Mouse (Mus musculus) thymus, adult 2 months (tissue): Measurements from ENCODE around the gene Kank2. TPM values are rescaled to one million over a fixed set of nuclear protein-coding genes. Genes with fewer than 3 reads are reported as not detected.

Experiments
- DNase-seq: peaks from one replicate; pipeline ENCODE4 v3.0.0; 2021
- H3K27ac ChIP-seq: fragments of 200-500 bp; 2 replicates; pipeline ENCODE4 v1.5.1; 2012; ENCODE audit warnings: low read length, control low read depth; ENCODE audit not compliant: control insufficient read depth, insufficient read depth
- H3K27me3 ChIP-seq: fragments of 200-500 bp; 2 replicates; pipeline ENCODE4 v1.6.1; 2012; ENCODE audit warnings: mild to moderate bottlenecking, low read length, moderate library complexity, mixed read lengths; ENCODE audit not compliant: control insufficient read depth, insufficient read depth
- H3K36me3 ChIP-seq: fragments of 200-500 bp; 2 replicates; pipeline ENCODE4 v1.6.1; 2012; ENCODE audit warnings: mild to moderate bottlenecking, low read length, moderate library complexity; ENCODE audit not compliant: control insufficient read depth, insufficient read depth
- H3K4me1 ChIP-seq: fragments of 200-500 bp; replicated peaks from 2 replicates; pipeline ENCODE4 v1.6.1; 2012; ENCODE audit warnings: low read length; ENCODE audit not compliant: control insufficient read depth, insufficient read depth
- H3K4me3 ChIP-seq: fragments of 200-500 bp; 2 replicates; pipeline ENCODE4 v1.5.1; 2012; ENCODE audit warnings: mild to moderate bottlenecking, low read length, control low read depth, moderate library complexity; ENCODE audit not compliant: control insufficient read depth, insufficient read depth
- CTCF ChIP-seq: fragments of 200-500 bp; IDR thresholded peaks from 2 replicates; pipeline ENCODE4 v1.5.1; 2012; ENCODE audit warnings: mild to moderate bottlenecking, control low read depth, low read length, moderate library complexity, borderline replicate concordance; ENCODE audit not compliant: control insufficient read depth, poor library complexity, insufficient read depth; ENCODE audit errors: extremely low read depth
- POLR2A ChIP-seq: fragments of 200-500 bp; IDR thresholded peaks from 2 replicates; pipeline ENCODE4 v1.6.1; 2012; ENCODE audit warnings: mild to moderate bottlenecking, low read length, control low read depth, moderate library complexity; ENCODE audit not compliant: control insufficient read depth, poor library complexity, insufficient read depth; ENCODE audit errors: extremely low read depth
- WGBS: fragments of 180-500 bp; shearing (Covaris S2); methylation state at CpG from one replicate; pipeline ENCODE4 v1.1.7; 2018; 5-methylcytosine and 5-hydroxymethylcytosine counted together
- polyA plus RNA-seq: library from polyadenylated mRNA; depleted of rRNA; stranded (reverse); fragments of >200 nt; gene quantifications from 2 replicates; pipeline ENCODE4 v1.2.3, GENCODE M21; 2012

Gene Kank2
- polyA plus RNA-seq, 1 experiment = 12.6 TPM

- no peak for DNase-seq
- H3K4me1 ChIP-seq = no peaks in the 10 kb centered on the region
- peaks cover 6% of the 10 kb centered on the region; the same call in 1 of the 2 replicates for H3K36me3 ChIP-seq
- no peak overlapping the region for H3K4me3 ChIP-seq
- WGBS = 96% methylated on average over 3 of the region's 3 CpGs
- no peaks in the 10 kb centered on the region for H3K27me3 ChIP-seq
- no peak overlapping the region for H3K27ac ChIP-seq
- TF ChIP-seq POLR2A = no peak
- no peak for TF ChIP-seq CTCF
These were observed 51.2 kb downstream of the Kank2 start for GRCm38 (mm10) chr9:21747238-21747774.

- no peaks in the 10 kb centered on the region; the same call in 1 of the 2 replicates for H3K36me3 ChIP-seq
- TF ChIP-seq CTCF = no peak
- TF ChIP-seq POLR2A = no peak
- H3K27me3 ChIP-seq = no peaks in the 10 kb centered on the region
- H3K4me1 ChIP-seq = no peaks in the 10 kb centered on the region
- H3K4me3 ChIP-seq = no peak overlapping the region
- WGBS = 97% methylated on average over 11 of the region's 11 CpGs
- no peak for DNase-seq
- H3K27ac ChIP-seq = no peak overlapping the region
These were observed 57.0 kb downstream of the Kank2 start for GRCm38 (mm10) chr9:21741514-21741913.

DNA sequence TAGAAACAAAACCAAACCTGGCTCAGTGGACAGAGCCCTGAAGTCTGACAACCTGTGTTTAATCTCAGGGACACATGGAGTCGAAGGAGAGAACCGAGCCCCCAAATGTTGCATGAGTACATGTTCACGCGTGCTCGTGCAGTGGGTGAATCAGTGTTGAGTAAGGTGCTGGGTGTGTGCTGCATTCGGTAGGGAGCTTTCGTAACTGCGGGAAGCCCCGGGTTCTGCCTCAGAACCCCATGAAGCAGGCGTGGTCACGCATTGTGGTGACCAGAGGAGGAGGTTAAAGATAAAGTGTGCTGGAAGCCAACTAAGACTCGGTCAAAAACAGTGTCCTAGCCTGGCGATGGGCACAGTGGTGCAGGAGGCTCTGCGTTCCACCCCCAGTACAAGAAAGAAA lies 58.1 kb downstream of the Kank2 start:
- WGBS = 96% methylated on average over 14 of the region's 14 CpGs
- no peak overlapping the region for H3K27ac ChIP-seq
- no peaks in the 10 kb centered on the region for H3K4me1 ChIP-seq
- no peaks in the 10 kb centered on the region; the same call in none of the 2 replicates for H3K36me3 ChIP-seq
- H3K4me3 ChIP-seq = no peak overlapping the region
- TF ChIP-seq POLR2A (no peak), CTCF (no peak)
- H3K27me3 ChIP-seq = no peaks in the 10 kb centered on the region
- DNase-seq = no peak

DNA sequence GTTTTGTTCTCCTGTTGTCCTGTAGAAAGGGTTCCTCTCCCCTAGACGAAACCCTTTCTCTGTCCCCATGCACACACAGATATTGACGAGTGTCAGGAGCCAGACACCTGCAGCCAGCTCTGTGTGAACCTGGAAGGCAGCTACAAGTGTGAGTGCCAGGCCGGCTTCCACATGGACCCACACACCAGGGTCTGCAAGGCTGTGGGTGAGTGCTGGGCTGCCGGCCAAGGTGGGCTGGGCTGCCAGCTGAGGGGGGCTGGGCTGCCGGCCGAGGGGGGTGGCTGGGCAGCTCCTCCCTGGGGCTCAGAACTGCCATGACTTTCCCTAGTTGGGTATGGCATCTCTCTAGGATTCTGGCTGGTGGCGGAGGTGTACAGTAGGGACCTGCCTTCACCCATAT lies 59.8 kb downstream of the Kank2 start:
- peaks cover 3% of the 10 kb centered on the region for H3K36me3 ChIP-seq
- no peak for DNase-seq
- H3K27ac ChIP-seq = no peak overlapping the region
- H3K27me3 ChIP-seq = no peaks in the 10 kb centered on the region
- no peaks in the 10 kb centered on the region for H3K4me1 ChIP-seq
- no peak overlapping the region for H3K4me3 ChIP-seq
- WGBS = 98% methylated on average over 7 of the region's 7 CpGs
- TF ChIP-seq CTCF (no peak), POLR2A (no peak)

DNA sequence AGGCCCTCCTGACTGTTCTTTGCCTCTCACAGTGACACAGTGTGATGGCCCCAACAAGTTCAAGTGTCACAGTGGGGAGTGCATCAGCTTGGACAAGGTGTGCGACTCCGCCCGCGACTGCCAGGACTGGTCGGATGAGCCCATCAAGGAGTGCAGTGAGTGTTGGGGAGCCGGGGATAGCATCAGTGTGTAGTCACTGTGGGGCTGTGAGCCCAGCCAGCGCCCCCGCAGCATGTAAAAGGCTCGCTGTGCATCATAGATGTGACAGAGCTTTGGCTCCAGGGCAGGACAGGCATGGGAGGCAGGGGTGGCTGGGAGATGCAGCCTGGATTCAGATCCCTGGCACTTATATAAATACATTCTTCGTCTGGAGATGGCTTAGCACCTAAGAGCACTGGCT lies 61.4 kb downstream of the Kank2 start:
- no peak for DNase-seq
- Histone ChIP-seq H3K4me1 (no peaks in the 10 kb centered on the region), H3K27ac (no peak overlapping the region), H3K36me3 (peaks cover 3% of the 10 kb centered on the region), H3K27me3 (no peaks in the 10 kb centered on the region), H3K4me3 (no peak overlapping the region)
- 96% methylated on average over 10 of the region's 10 CpGs for WGBS
- no peak for TF ChIP-seq POLR2A
- TF ChIP-seq CTCF = no peak

DNA sequence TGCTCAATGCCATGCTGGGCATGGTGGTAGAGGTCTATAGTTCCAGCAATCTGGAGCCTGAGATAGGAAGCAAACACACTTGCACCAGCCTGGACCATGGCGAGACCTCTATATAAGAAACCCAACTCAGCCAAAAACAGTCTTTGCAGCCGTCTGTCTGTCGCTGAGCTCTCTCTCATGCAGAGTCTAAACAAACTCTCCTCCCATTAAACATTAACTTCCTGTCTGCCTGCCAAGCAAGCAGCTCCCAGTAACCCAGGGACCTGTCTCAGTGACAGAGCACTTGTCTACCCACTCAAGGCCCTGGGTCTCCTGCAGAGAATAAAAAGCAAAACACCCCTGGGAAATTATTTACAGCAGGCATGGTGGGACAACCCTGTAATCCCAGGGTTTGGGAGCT lies 62.0 kb downstream of the Kank2 start:
- 89% methylated on average over 3 of the region's 3 CpGs for WGBS
- DNase-seq = no peak
- no peaks in the 10 kb centered on the region for H3K4me1 ChIP-seq

DNA sequence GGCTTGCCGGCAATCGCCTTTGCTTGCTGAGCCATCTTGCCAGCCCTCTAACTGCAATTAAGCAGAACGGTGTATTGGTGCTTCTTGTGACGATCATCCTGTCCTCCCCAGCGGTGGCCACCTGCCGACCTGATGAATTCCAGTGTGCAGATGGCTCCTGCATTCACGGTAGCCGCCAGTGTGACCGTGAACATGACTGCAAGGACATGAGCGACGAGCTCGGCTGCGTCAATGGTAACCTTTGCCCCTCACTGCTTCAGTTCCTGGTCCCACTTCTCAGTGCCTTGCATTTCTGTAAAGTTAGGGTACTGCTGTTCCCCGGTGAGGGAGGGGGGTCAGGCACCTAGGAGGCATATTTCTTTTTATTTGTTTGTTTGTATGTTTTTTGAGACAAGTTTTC lies 63.4 kb downstream of the Kank2 start:
- no peak for TF ChIP-seq CTCF
- TF ChIP-seq POLR2A = no peak
- Histone ChIP-seq H3K4me1 (no peaks in the 10 kb centered on the region), H3K27ac (no peak overlapping the region), H3K36me3 (peaks cover 3% of the 10 kb centered on the region), H3K4me3 (no peak overlapping the region), H3K27me3 (no peaks in the 10 kb centered on the region)
- 96% methylated on average over 14 of the region's 14 CpGs for WGBS
- DNase-seq = no peak

More for the DNA sequence above, 62.0 kb downstream of the Kank2 start:
- Histone ChIP-seq H3K4me3 (no peak overlapping the region), H3K36me3 (peaks cover 3% of the 10 kb centered on the region), H3K27ac (no peak overlapping the region), H3K27me3 (no peaks in the 10 kb centered on the region)
- TF ChIP-seq CTCF (no peak), POLR2A (no peak)
